Mouse (Mus musculus) adrenal gland, adult (tissue): ENCODE data around the gene Sult1b1.
A peak's percentile ranks its signal among the peaks of the same experiment; 100 is the strongest.
"Not testable (repeated sequence)": the region's sequence is repeated elsewhere in the genome, so short reads cannot be mapped to it uniquely, and the experiment has no call there.

Experiments
- DNase-seq, 2 experiments: peaks; one replicate each; pipeline ENCODE4 v3.0.0; 2022 to 2023; ENCODE audit warnings: low spot score in 1 of 2; ENCODE audit not compliant: inconsistent age in 2 of 2

Gene Sult1b1

DNA sequence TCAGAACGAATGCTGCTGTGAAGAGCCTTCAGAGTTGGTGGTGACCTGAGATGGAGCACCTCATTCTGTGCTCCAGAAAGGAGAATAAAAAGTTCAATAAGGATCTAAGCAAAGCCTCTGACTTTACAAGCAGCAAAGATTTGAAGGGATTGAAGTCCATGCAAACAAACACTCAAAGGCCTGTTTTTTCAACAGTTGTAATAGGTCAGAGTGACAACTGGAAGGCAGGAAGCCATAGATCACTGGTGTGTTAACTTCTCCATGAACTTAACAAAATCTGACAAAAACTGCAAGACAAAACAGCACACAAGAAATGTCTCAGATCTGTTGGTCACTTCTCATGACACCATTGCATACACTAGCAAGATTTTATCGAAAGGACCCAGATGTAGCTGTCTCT lies at the start of gene Sult1b1:
Gene Sult1b1 (minus strand): TSS at position 85 of the 400 bp plus-strand sequence.
- peak in 1 of 2 experiments; percentile 10 for DNase-seq

DNA sequence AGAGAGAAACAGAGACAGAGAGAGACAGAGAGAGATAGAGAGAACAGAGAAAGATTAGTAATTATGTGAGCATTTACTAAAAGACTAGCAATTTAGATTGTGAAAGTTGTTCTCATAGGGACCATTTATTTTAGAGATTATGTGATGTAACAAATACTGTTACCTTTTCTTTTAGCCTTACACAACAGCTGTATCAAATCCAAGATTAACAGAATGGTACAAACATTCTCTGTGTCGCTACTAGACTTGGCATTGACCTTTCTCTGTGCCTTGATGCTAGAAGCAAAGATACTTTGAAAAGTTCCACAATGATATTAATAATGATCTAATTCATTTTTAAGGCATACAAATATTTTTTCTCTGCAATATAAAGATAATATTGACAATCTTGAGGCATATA lies 42.4 kb upstream of the Sult1b1 start:
- DNase-seq, result no peak

DNA sequence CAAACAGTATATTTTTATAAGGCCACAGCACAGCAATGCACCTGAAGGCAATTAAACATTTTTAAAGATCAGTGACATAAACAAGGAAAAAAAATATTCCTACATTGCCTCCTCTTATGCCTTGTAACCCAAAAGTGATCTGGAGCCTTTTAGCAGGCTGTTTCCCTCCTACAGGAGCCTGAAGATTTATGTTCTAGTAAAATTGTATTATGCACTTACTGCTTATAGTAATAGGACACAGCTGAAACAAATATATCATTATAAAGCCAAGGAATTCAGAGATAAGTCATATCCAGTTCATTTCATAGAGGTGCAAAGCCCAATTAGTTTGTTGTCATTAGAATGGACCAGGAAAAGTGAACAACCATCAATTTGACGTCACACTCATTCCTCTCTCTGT lies 36.2 kb upstream of the Sult1b1 start:
- no peak for DNase-seq

DNA sequence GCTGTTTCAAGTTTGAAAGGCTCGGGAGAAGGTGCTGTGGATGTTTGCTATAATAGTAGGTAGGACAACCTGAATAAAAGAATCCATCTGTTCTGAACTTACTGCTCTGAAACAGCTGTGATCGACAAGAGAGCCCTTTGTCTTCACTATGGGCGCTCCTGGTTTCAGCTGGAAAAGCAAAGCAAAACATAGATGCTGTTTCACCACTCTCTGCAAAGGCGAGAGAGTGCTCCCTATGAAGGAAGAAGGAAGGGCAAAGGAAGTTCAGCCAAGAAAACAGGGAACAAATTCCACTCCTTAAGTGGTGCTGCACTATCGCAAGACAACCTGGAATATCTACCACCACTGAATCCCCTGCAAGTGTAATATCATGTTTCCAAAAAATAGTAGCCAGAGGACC lies 35.5 kb upstream of the Sult1b1 start:
- DNase-seq, result peak in 1 of 2 experiments; percentile 16

DNA sequence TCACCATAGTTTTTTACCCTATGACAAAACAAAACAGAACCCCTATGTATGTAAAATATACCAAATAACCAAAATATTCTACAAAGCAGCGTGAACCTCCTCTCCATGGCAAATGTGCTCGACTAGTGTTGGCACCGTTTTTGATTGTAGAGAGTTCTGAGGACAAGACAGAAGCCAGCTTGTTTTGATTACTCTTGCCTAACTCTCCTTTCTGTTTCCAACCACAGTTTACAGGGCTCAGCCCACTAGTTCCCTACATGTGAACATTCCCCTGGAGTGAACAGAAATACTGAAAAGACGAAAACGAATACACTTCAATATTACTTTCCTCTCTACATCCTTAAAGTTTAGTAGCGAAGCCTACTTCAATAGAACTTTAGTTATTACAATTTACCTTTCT lies 34.8 kb upstream of the Sult1b1 start:
- DNase-seq, result peak in 1 of 2 experiments; percentile 17

DNA sequence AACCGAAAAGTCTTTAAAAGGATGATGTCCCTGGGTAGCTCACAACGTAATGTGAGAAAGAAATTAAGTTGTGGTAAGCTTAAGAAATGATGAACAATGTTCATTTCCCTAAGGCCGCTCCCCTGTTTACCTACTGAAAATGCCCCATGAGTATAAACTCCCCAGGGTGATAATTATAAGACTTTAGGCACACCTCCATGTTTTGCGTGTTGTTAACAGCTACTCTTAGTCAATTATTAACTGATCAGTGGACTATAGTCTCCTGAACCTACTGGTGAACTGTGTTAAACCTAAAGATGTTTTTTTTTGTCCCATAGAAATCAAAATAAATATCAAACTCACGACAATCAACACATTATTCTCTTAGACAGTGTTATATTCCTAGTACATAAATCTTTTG lies 30.9 kb upstream of the Sult1b1 start, which contains the start of gene Sult1d1:
Gene Sult1d1 (minus strand): TSS at position 183 of the 400 bp plus-strand sequence.
- no peak for DNase-seq

DNA sequence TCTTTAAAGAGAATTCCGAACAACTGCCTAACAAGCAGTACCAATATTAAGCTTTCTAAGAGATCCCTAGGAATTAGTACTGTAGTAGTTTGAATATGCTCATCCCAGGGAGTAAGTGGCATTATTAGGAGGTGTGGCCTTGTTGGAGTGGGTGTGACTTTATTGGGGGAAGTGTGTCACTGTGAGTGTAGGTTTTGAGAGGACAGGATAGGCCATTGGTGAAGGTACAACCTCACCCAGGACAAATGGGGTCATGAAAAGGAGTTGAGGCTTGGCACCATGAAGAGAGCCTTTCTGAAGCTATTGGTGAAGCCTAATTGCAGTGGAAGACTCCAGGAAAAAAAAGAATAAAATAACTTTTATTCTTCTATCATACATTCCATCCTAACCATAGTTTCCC lies 29.3 kb upstream of the Sult1b1 start:
- DNase-seq, result no peak

DNA sequence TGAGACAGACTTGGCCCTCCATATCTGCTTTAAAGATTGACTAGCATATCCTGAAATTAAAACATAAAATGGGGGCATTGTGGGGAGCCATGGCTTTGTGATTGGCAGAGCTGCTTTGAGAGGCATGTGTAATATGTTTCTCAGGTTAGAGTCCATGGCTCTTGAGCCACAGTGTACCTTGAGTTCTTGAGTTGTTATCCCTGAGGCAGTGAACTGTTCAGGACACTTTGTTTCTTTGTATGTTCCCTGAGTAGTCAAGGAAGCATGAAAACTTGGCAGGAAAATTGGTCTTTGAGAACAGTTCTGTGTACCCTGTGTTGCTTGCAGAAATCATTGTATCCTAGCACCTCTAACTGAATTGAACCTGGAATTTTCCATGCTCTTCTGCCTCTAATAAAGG lies 25.0 kb upstream of the Sult1b1 start:
- DNase-seq, result no peak

DNA sequence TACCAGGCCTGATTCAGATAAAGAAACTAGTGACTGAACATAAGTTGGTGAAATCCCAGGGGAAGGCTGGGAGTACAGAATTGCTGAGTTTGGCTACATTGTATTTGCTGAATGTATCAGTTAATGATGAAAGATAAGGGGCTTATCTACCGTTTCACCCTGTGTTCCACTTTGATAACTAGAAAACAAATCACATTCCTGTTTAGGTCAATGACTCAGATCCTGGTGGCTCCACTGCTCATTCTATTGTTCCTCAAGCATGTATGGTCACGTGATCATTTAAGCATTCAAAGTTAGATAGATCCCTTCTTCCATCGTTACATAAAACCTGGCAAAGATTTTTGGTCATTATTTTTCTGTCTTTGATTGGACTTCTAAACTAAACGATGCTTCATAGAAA lies 24.5 kb upstream of the Sult1b1 start:
- DNase-seq, result no peak

DNA sequence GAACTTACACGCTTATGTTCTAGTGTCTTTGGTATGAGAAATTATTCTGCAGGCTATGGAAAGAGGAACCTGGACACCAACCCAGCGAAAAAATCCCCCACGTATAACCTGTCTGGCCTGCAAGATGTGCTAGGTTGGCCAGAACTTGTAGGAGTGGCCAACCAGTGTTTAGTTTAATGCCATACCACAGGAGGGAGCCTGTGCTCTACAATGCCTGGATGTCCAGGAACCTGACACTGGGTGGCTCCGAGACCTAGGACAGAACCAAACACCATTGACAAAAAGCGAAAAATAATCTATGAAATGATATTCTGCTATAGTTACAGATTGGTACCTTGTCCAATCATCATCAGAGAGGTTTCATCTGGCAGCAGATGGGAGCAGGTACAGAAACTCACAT lies 22.1 kb upstream of the Sult1b1 start:
- peak in 1 of 2 experiments; percentile 56 for DNase-seq

DNA sequence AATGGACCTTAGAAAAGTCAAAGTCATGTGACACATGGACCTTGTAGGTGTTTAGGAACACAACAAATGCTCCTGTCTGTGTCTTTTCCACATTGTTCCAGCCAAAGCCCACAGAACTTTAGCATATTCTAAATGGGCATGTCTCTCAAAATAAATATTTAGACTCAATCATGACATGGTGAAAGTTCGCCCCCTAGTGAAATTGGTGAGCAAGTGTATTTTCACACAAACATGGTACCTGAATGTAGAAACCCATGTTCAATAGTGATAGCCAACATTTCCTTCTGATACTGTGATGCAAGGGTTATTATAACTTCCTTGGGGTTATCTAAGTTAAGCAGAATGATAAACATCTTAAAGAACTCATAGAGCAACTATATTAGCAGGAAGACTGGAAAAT lies 12.9 kb upstream of the Sult1b1 start:
- DNase-seq, result peak in 1 of 2 experiments; percentile 33

DNA sequence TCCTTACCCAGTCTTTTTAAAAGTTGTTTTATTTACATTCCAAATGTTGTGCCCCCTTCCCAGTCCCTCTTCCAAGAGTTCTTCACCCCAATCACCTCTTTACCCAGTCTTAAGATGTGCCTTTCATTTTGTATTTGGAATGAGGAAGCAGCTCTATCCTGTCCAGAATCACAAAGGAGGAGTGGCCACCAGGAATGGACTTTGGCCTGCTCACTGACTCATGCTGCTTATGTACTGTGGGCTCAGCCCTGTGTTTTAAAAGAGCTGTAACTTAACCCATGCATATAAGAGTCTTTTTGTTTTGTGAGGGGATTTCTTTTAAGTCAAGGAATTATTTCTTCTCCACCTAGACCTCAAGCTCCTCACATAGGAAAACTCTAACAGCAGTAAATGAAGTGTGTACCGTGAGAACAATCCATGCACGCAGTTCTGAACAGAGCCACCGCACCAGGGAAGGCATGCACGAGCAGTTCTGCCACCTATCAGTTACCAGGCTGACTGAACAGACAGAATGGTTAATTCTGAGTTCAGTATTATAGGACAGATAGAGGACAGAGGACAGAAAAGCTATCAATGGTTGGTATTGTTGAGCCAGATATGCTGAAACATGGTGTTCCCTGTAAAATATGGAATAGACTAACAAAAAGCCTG lies 1.9 kb downstream of the Sult1b1 start:
- peak in 1 of 2 experiments; percentile 9 for DNase-seq

DNA sequence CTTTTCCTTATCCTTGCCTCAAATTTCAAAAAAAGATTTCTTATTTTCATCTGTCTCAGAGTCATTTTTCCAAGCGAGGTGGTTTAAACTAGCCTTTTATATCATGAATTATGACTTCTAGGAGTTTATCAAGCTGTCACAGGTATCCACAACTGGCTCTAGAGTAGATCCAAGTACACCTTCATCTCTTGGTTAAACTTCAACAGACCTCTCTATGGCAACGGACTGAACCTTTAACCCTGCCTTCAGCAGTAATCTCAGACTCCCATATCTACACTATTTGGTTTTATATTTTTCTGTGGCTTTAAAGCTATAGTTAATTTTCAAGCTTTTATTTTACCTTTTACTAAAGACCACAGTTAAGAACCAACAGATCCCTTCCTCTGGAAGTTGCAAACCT lies 5.7 kb downstream of the Sult1b1 start:
- peak in 1 of 2 experiments; percentile 6 for DNase-seq

DNA sequence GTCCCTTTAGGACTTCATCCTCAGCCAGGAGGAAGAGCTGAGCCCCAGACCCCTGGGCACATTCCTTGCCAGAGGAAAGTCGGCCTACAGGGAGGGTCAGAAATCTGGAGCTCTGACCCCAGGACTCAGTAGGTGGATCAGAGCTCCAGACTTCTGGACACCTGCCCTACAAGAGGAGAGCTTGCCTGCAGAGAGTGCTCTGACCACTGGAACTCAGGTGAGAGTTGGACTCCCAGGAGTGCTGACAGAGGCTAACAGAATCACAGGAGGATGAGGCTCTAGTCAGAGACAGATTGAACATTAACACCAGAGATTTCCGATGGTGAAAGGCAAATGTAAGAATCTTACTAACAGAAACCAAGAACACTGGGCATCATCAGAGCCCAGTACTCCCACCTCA lies 14.4 kb downstream of the Sult1b1 start:
- not testable (repeated sequence) for DNase-seq

DNA sequence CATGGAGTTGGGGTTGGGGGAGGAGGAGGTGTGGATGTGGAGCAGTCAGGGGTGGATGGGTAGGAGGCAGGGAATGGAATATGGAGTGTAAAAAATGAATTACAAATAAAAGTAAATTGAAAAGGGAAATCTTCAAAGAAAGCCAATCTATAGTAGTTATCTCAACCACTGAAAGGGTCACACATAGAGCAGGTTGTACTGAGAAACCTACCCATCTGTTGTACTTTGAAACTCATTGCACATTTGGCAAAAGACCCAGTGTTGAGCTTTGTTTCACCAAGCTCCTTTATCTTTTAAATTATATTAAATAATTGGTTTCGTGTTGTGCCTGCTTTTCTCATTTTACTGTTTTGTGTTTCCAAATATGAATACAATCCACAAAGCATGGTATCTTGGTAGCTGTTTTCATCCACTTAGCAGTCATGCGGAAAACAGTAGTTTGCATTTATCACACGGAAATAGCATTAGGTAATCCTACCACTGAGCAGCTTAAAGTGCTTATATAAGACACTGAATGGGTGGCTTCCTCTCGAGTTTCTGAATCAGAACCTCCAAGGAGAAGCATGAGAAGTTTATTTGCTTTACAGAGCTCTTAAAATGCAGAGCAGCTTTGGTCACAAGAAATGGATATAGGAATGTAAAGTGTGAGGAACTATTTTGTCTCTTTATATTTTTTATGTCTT lies 32.1 kb downstream of the Sult1b1 start:
- DNase-seq, result no peak

DNA sequence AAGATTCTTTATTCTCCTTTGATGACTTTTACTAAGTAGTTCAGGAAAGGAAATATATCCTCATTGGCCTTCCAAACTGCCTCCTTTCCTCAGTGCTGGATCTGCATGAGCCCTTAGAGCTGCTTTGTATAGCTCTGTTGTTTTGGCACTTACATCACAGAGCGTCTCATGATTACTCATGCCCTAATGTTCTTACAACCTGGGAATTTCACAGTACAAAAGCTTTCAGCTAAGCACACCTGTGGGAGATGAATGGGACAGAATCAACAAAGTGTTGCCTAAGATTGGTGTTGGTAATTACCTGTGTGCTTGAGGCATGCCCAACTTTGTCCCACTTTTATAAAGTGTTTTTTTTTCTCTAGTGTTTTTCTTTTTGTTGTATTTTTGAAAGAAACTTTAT lies 35.3 kb downstream of the Sult1b1 start:
- no peak for DNase-seq

DNA sequence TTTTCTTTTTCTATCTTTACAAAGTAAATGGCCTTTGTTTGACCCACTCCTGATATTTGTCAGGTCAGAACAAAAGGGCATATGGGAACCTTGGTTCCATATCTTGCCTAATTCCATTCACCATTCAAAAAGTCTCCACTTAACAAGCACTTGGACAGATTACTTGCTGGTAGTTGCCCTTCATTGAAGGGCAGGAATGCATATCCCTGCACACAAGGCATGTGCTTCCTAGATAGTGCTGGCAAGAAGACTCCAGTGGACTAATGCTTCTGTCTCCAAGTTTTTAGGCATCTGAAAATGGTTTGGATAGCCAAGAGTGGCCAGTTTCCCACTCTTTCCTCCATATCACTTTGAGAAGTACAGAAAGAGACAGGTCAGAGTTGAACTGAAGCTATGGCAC lies 38.7 kb downstream of the Sult1b1 start:
- peak; percentile 12 to 27 for DNase-seq

DNA sequence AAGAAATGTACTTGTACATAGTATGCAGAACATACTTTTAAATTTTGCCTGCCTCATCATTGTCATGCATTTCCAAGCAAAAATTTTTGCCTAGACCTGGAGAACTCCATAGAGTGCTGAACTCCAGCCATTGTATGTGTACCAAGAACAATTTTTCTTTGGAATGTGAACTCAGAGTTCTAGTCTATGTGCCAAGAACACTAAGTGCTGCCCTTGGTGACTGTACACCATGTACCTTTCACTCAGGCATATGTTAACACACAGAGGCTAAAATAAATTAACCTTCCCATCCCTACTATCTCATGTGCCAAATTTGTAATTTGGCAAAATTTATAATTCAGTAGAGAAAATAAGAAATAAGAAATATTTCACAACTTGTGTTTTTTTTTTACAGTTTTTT lies 39.1 kb downstream of the Sult1b1 start:
- peak; percentile 43 to 57 for DNase-seq

DNA sequence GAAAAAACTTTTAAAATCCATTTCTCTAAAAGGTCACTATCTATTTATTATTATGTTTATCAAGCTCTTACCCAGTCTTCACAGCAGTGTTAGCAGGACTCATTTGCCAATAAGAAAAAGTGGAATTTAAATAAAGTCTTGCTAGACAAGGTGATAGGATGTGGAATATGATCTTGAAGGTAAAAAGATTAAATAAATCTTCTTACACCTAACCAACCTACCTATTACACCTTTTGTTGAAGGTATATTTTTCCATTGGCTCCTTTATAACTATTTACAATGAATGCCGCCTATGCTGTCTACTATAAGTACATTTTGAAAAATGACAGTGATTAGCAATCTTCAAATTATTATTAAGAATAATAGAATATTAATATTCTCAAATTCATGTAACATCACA lies 47.2 kb downstream of the Sult1b1 start, which contains the start of gene Ugt2a1:
Gene Ugt2a1 (minus strand): TSS at position 101 of the 400 bp plus-strand sequence.
- DNase-seq, result no peak

DNA sequence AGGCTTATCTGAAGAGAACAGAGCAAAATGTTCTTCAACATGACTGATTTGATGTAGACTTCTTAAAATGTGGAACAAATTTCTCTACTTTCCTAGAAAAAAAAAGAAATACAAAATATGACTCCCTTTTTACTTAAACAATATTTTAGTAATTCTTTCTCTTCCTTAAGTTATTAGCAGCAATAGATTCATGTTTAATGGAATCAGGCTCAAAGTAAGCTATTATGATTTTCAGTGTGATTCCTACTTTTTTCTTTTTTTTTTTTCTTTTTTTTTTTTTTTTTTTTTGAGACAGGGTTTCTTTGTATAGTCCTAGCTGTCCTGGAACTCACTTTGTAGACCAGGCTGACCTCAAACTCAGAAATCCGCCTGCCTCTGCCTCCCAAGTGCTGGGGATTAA lies 51.3 kb downstream of the Sult1b1 start, which contains the start of gene Gm43638:
Gene Gm43638 (minus strand): TSS at position 101 of the 400 bp plus-strand sequence.
- not testable (repeated sequence) for DNase-seq

DNA sequence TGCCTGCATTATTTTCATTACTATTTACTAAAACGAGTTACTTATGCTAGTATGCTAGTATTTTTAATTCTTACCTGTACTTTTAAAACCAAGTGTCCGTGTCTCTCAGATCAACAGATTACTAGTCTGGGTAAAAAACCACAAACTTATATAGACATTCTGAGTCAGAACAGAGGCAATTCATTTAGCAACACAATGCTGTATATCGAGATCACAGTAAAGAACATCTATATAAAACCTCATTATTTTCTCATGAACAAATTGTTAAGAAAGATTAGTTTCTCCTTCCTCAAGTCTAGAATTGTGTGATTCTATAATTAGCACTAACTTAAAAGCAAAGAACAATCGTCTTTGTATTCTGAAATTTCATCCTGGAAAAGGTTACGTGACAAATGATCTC lies 55.8 kb downstream of the Sult1b1 start, which contains the start of gene Ugt2a2:
Gene Ugt2a2 (minus strand): TSS at position 101 of the 400 bp plus-strand sequence.
- DNase-seq, result no peak
